Mouse (Mus musculus): Measurements from ENCODE around the gene Hist1h3a. TPM values are rescaled to one million over a fixed set of nuclear protein-coding genes. Genes with fewer than 3 reads are reported as not detected.
"Not testable (repeated sequence)": the region's sequence is repeated elsewhere in the genome, so short reads cannot be mapped to it uniquely, and the experiment has no call there.

The Hist1h3a gene
- polyA plus RNA-seq, 1 experiment from 2014 or later, result 3.7 TPM

DNA sequence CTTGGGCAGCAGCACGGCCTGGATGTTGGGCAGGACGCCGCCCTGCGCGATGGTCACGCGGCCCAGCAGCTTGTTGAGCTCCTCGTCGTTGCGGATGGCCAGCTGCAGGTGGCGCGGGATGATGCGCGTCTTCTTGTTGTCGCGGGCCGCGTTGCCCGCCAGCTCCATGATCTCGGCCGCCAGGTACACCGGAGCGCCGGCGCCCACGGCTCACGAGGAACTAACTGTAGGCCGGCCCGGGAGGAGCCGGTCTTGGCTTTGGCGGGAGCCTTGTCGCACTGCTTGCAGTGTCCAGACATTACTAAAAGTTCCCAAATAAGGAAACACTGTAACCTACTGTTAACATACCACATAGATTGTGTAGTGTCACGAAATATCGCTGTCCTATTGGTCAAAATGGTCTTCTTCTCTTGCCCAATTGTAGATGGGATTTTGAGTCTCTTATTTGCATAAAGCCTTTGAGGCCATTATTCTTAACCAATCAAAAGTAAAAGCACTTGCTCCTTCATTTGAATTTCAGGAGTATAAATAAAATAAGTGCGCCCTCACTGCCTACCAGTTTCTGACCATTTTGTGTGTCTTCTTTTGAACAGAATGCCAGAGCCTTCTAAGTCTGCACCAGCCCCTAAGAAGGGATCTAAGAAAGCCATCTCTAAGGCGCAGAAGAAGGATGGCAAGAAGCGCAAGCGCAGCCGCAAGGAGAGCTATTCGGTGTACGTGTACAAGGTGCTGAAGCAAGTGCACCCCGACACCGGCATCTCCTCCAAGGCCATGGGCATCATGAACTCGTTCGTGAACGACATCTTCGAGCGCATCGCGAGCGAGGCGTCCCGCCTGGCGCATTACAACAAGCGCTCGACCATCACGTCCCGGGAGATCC is 15.7 kb downstream of the Hist1h3a start, which contains the start of gene Hist1h2bb:
TSS of gene Hist1h2bb (plus strand) at position 534 of the 880 bp plus-strand sequence.
- DNase-seq (ENCODE audit: low spot score) (peak; percentile 98), ATAC-seq (ENCODE audit: low read depth) (peak; percentile 91)
- Histone ChIP-seq H3K4me3 (ENCODE audit: low read depth, low read length) (peak within 1 kb of the TSS; percentile 47), H3K27ac (replicated peaks; ENCODE audit: low read depth, low read length) (peak within 1 kb of the TSS; percentile 100), H3K4me1 (ENCODE audit: control insufficient read depth, insufficient read depth, low read length) (peaks cover 10% of the 10 kb centered on the region), H3K9ac (ENCODE audit: low read depth, low read length) (peak within 1 kb of the TSS; percentile 72), H3K4me2 (ENCODE audit: low read depth, low read length) (peak within 1 kb of the TSS; percentile 84)
- not testable (repeated sequence) for H3K27me3 ChIP-seq (replicated peaks; ENCODE audit: control insufficient read depth, insufficient read depth, low read length); H3K9me3 ChIP-seq (ENCODE audit: control insufficient read depth, low read length); H3K36me3 ChIP-seq (ENCODE audit: control insufficient read depth, insufficient read depth, low read length)
- WGBS, result under 1% methylated on average over 30 of the region's 58 CpGs

DNA sequence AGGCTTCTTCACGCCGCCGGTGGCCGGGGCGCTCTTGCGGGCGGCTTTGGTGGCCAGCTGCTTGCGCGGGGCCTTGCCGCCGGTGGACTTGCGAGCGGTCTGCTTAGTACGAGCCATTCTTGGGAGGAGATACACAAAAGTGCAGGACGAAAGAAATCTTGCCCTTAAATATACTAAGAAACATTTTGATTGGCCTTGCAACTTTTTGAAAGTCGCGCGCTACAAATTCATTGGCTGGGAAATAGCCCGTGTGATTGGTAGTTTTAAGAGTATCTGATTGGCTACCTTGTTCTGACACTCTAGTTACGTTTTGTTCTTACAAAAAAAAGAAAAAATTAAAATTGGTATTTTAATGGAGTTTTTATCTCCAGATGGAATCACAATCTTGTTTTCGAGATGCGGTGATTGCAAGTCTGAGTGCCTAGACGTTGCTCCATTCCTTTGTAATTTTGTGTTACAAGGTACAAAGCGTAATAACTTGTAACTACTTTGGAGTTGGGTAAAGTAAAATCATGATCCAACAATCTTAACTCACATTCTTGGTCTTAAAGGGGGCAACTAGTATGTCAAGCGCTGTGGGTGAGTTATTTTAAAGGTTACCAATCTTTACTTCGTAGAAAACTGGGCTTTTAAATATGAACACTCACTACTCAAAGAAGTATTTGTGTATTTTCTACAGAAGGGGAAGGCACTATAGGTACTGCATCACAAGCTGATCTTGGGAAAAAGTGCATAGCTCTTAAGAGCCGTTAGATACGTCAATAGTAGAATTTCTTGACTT is 16.6 kb downstream of the Hist1h3a start, which contains the start of gene Hist1h3c:
TSS of gene Hist1h3c (minus strand) at position 222 of the 781 bp plus-strand sequence.
- no peaks in the 10 kb centered on the region for H3K36me3 ChIP-seq (ENCODE audit: control insufficient read depth, insufficient read depth, low read length)
- peak within 1 kb of the TSS; percentile 72 for H3K9ac ChIP-seq (ENCODE audit: low read depth, low read length)
- ATAC-seq (ENCODE audit: low read depth) (peak; percentile 64), DNase-seq (ENCODE audit: low spot score) (peak; percentile 97)
- 1% methylated on average over 20 of the region's 28 CpGs for WGBS
- H3K27ac ChIP-seq (replicated peaks; ENCODE audit: low read depth, low read length), result peak within 1 kb of the TSS; percentile 100
- H3K9me3 ChIP-seq (ENCODE audit: control insufficient read depth, low read length), result no peaks in the 10 kb centered on the region
- no peaks in the 10 kb centered on the region for H3K27me3 ChIP-seq (replicated peaks; ENCODE audit: control insufficient read depth, insufficient read depth, low read length)
- H3K4me2 ChIP-seq (ENCODE audit: low read depth, low read length), result peak within 1 kb of the TSS; percentile 84
- peaks cover 15% of the 10 kb centered on the region for H3K4me1 ChIP-seq (ENCODE audit: control insufficient read depth, insufficient read depth, low read length)
- peak within 1 kb of the TSS; percentile 47 for H3K4me3 ChIP-seq (ENCODE audit: low read depth, low read length)

DNA sequence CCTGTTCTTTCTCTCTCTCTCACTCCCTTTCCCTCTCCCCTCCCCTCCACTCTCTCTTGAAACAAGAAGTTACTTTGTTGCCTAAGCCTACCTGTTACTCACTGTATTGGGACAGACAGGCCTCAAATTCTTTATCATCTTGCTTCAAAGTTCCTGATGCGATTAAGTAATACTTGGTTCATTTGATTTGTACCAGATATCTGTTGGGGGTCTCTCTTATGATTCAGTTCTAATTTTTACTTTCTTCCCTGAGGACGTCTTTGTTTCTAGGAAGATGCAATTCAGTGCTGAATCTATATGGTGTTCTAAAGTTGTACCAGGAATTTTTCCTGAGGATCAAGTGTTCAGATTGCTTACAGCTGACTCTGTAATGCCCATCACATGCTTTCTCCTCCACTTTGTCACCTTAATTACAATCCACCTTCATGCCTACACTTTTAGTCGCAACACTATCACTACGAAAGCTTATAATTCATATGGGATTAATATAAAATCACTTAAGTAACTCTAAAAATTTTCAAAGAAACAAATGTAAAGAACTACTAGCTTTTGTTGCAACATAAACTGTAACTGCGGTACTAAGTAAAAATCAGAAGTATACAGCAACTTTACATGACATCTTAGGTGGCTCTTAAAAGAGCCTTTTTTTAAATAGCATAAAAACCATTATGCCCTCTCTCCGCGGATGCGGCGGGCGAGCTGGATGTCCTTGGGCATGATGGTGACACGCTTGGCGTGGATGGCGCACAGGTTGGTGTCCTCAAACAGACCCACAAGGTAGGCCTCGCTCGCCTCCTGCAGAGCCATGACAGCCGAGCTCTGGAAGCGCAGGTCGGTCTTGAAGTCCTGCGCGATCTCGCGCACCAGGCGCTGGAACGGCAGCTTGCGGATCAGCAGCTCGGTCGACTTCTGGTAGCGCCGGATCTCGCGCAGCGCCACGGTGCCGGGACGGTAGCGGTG is 17.5 kb downstream of the Hist1h3a start:
- Histone ChIP-seq H3K4me3 (ENCODE audit: low read depth, low read length) (peak overlapping the region; percentile 47), H3K4me1 (ENCODE audit: control insufficient read depth, insufficient read depth, low read length) (peaks cover 18% of the 10 kb centered on the region), H3K27ac (replicated peaks; ENCODE audit: low read depth, low read length) (peak overlapping the region; percentile 100), H3K36me3 (ENCODE audit: control insufficient read depth, insufficient read depth, low read length) (no peaks in the 10 kb centered on the region), H3K9ac (ENCODE audit: low read depth, low read length) (peak overlapping the region; percentile 72), H3K27me3 (replicated peaks; ENCODE audit: control insufficient read depth, insufficient read depth, low read length) (no peaks in the 10 kb centered on the region), H3K9me3 (ENCODE audit: control insufficient read depth, low read length) (no peaks in the 10 kb centered on the region), H3K4me2 (ENCODE audit: low read depth, low read length) (peak overlapping the region; percentile 84)
- ATAC-seq (ENCODE audit: low read depth) (no peak), DNase-seq (ENCODE audit: low spot score) (peak; percentile 32)
- WGBS, result 1% methylated on average over 17 of the region's 36 CpGs

DNA sequence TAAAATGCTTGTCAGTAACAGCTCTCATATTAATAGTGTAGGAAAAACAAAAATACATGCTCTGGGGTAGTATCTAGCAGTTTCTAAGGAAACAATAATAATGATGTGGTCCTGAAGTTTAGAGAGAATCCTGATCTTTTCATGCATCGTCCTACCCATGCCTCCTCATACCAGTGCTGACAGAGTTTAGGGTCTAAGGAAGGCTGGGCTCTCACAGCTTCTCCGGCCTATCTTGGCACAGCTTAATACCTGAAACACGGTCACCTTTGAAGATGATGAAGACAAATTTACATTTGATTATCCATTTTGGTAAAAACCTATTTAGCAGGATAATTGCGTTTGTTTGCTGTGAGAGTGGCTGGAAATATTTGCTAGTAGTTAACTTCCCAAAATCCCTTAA is 18.2 kb downstream of the Hist1h3a start:
- ATAC-seq (ENCODE audit: low read depth), result no peak
- no peaks in the 10 kb centered on the region for H3K27me3 ChIP-seq (replicated peaks; ENCODE audit: control insufficient read depth, insufficient read depth, low read length)
- WGBS, result 28% methylated on average over 4 of the region's 4 CpGs
- no peak for DNase-seq (ENCODE audit: low spot score)
- peak overlapping the region; percentile 100 for H3K27ac ChIP-seq (replicated peaks; ENCODE audit: low read depth, low read length)
- no peaks in the 10 kb centered on the region for H3K9me3 ChIP-seq (ENCODE audit: control insufficient read depth, low read length)
- H3K4me2 ChIP-seq (ENCODE audit: low read depth, low read length), result peak overlapping the region; percentile 84
- H3K36me3 ChIP-seq (ENCODE audit: control insufficient read depth, insufficient read depth, low read length), result no peaks in the 10 kb centered on the region
- peak overlapping the region; percentile 63 for H3K9ac ChIP-seq (ENCODE audit: low read depth, low read length)
- H3K4me3 ChIP-seq (ENCODE audit: low read depth, low read length), result peak overlapping the region; percentile 47
- peaks cover 18% of the 10 kb centered on the region for H3K4me1 ChIP-seq (ENCODE audit: control insufficient read depth, insufficient read depth, low read length)

DNA sequence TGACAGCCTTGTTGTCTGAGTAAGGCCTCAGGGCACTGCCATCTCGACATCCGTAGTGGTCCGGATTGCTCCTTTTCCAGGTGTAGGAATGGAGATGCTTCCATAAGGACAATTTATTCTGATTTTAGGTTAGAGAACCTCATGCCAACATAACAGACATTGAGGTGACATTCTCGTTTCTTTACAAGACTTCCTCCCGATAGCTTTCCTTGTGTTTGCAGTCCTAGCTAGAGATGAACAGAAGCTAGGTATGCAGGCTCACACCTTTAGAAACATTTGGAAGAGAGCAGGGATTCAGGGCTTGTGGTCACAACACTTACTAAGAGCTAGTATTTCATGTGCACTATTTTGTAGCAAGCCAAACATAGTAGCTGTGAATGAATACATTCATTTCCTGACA is 19.0 kb downstream of the Hist1h3a start:
- Histone ChIP-seq H3K36me3 (ENCODE audit: control insufficient read depth, insufficient read depth, low read length) (no peaks in the 10 kb centered on the region), H3K4me1 (ENCODE audit: control insufficient read depth, insufficient read depth, low read length) (peaks cover 18% of the 10 kb centered on the region), H3K4me2 (ENCODE audit: low read depth, low read length) (no peak overlapping the region), H3K27me3 (replicated peaks; ENCODE audit: control insufficient read depth, insufficient read depth, low read length) (no peaks in the 10 kb centered on the region), H3K27ac (replicated peaks; ENCODE audit: low read depth, low read length) (no peak overlapping the region), H3K9ac (ENCODE audit: low read depth, low read length) (no peak overlapping the region), H3K9me3 (ENCODE audit: control insufficient read depth, low read length) (no peaks in the 10 kb centered on the region), H3K4me3 (ENCODE audit: low read depth, low read length) (no peak overlapping the region)
- ATAC-seq (ENCODE audit: low read depth) (no peak), DNase-seq (ENCODE audit: low spot score) (no peak)
- WGBS, result 73% methylated on average over 5 of the region's 5 CpGs

DNA sequence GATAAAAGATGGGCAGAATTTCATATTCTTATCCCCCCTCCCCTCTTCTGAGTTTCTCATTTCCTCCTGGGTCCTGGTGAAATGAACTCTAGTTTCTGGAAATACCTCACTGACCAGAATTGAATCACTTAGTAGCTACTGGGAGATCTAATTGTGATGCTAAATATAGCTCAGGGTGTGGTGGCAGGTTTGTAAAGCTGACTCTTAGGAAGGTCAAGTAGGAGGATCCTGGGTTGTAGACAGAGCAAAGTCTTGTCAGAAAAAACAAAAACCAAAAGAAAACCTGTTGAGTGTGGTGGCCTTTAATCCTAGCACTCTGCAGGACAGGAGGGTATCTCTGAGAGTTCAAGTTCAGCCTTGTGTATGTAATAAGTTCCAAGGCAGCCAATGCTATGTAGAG is 20.2 kb downstream of the Hist1h3a start:
- no peak overlapping the region for H3K27ac ChIP-seq (replicated peaks; ENCODE audit: low read depth, low read length)
- H3K27me3 ChIP-seq (replicated peaks; ENCODE audit: control insufficient read depth, insufficient read depth, low read length), result no peaks in the 10 kb centered on the region
- no peak for DNase-seq (ENCODE audit: low spot score)
- H3K9me3 ChIP-seq (ENCODE audit: control insufficient read depth, low read length), result no peaks in the 10 kb centered on the region
- no peak overlapping the region for H3K9ac ChIP-seq (ENCODE audit: low read depth, low read length)
- ATAC-seq (ENCODE audit: low read depth), result no peak
- H3K4me2 ChIP-seq (ENCODE audit: low read depth, low read length), result no peak overlapping the region
- peaks cover 18% of the 10 kb centered on the region; the same call in 1 of the 2 replicates for H3K4me1 ChIP-seq (ENCODE audit: control insufficient read depth, insufficient read depth, low read length)
- H3K4me3 ChIP-seq (ENCODE audit: low read depth, low read length), result no peak overlapping the region
- H3K36me3 ChIP-seq (ENCODE audit: control insufficient read depth, insufficient read depth, low read length), result no peaks in the 10 kb centered on the region

DNA sequence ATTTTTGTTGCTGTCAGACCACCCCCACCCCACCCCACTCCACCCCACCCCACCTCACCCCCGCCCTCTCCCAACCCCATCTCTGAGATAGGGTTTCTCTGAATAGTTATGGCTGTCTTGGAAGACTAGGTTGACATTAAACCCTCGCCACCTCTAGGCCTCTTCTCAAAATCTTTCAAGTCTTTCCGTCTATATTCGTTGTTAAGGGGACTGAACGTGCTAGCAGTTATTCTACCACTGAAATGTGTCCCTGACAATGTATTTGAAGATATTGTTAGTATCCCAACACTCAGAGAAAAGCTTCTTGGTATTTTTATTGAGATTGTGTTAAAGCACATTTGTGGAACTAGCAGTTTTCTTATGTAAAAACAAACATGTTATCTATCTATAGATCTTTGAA is 21.3 kb downstream of the Hist1h3a start:
- Histone ChIP-seq H3K4me1 (ENCODE audit: control insufficient read depth, insufficient read depth, low read length) (peaks cover 18% of the 10 kb centered on the region; the same call in 1 of the 2 replicates), H3K36me3 (ENCODE audit: control insufficient read depth, insufficient read depth, low read length) (no peaks in the 10 kb centered on the region), H3K4me3 (ENCODE audit: low read depth, low read length) (peak overlapping the region; percentile 49), H3K27ac (replicated peaks; ENCODE audit: low read depth, low read length) (peak overlapping the region; percentile 95), H3K9me3 (ENCODE audit: control insufficient read depth, low read length) (no peaks in the 10 kb centered on the region), H3K27me3 (replicated peaks; ENCODE audit: control insufficient read depth, insufficient read depth, low read length) (no peaks in the 10 kb centered on the region), H3K4me2 (ENCODE audit: low read depth, low read length) (peak overlapping the region; percentile 63), H3K9ac (ENCODE audit: low read depth, low read length) (peak overlapping the region; percentile 75)
- no peak for DNase-seq (ENCODE audit: low spot score)
- ATAC-seq (ENCODE audit: low read depth), result no peak
- 55% methylated on average over 5 of the region's 5 CpGs for WGBS
